Mouse (Mus musculus) CD4-positive, CD25-positive, alpha-beta regulatory T cell, adult 2 months (primary cell): ENCODE measurements around the gene Mta3.

ENCODE experiments used
- DNase-seq: peaks from one replicate; pipeline ENCODE4 v3.0.0-alpha.2; 2012; ENCODE audit warnings: low read depth, low spot score

Mta3 gene

GRCm38 (mm10) chr17:83706116-83706593 lies at the start of gene Mta3:
Mta3 (plus strand) TSS chr17:83706163.
- DNase-seq = peak; percentile 81

DNA sequence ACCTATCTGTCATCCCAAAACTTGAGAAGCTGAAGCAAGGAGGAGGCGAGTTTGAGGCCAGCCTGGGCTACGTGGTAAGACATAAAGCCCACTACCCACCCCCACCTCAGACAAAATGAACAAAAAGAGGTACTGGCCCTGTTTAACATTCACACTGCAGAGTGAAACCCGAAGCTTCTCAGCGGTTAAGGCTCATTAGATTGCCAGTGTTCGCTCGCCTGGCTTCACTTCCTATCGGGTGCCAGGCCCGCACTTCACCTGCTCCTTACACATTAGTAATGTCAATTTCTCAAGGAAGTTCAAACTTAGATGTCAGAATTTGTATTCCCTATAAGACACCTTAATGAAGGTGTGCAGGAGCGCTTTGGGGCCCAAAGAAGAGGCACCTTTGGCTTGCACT lies 48.6 kb upstream of the Mta3 start:
- no peak for DNase-seq

- DNase-seq = no peak
Measured at GRCm38 (mm10) chr17:83658943-83659342, 47.0 kb upstream of the Mta3 start.

DNA sequence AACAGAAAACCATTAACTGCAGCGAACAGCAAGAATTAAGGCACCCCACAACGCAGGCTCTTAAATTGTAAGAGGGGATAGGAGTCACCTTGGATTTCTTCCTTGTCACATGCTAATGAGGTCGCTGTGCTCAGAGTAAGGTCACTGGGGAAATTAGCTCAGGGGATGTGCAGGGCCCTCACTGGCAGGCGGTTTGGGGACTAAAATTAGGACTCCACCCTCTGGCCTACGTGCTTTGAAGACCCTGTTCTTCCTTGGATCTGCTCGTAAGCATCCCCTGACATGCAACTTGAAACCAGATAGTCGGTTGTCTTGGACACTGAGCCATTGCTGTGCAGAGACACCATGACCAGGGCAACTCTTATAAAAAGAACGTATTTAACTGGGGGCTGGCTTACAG lies 41.2 kb upstream of the Mta3 start:
- no peak for DNase-seq

- DNase-seq = peak; percentile 57
Measured at GRCm38 (mm10) chr17:83666597-83667287, 39.2 kb upstream of the Mta3 start.

DNA sequence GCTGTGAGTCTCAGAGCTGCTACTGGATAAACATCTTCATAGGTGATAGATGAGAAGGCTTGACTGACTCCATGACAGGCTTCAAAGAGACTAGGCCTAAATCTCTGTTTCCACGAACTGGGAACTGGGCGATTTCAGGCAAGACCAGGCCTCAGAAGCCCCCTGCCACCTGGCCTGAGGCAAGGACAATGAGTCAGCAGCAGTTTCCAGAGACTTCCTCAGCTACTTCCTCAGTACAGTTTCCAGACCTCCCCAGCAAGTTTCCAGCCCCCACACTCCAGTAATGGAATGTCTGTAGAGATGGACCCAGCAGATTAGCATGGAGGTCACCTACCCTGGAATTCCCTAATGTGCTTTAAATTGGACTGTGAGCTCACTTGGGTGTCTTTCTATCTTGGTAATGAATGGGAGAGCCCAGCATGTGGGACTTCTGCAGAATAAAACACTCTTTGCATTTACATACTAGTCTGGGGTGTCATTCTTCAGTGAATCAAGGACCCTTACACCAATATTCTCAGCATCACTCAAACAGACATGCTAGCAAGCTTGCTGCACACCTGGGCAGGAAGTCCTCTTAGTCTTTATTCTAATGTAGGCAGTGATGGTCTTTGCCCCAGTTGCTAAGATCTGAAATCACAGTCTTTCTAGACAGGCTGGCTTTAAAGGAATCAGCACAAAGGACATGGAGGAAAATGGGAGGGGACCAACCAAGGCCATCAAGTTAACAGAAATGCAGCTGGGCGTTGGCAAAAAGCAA lies 37.9 kb upstream of the Mta3 start:
- DNase-seq = no peak

GRCm38 (mm10) chr17:83672685-83673084 lies 33.3 kb upstream of the Mta3 start:
- no peak for DNase-seq

GRCm38 (mm10) chr17:83677370-83677769 lies 28.6 kb upstream of the Mta3 start:
- no peak for DNase-seq

DNA sequence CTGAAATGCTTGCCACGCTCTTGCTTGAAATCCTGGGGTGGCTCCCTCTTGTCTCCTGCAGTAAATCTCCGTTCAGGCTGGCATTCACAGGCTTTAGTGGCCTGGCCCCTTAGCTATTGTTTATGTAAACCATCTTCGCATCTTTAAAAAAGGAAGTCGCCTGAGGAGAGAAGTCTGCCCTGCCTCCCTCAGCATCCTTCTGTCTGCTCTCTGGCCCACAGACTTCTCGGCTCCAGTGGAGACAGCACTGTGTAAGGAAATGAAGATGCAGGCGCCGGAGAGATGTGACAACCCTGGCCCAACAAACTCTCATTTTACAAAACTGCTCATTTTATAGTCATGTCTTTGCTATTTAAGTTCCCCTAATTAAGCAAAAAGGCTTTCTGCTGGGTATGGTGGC lies 24.0 kb upstream of the Mta3 start:
- DNase-seq = no peak

- no peak for DNase-seq
Measured at GRCm38 (mm10) chr17:83684475-83684874, 21.5 kb upstream of the Mta3 start.

- DNase-seq = no peak
Measured at GRCm38 (mm10) chr17:83690418-83690817, 15.5 kb upstream of the Mta3 start.

GRCm38 (mm10) chr17:83691379-83691778 lies 14.6 kb upstream of the Mta3 start:
- no peak for DNase-seq

- DNase-seq = no peak
Measured at GRCm38 (mm10) chr17:83693941-83694340, 12.0 kb upstream of the Mta3 start.

DNA sequence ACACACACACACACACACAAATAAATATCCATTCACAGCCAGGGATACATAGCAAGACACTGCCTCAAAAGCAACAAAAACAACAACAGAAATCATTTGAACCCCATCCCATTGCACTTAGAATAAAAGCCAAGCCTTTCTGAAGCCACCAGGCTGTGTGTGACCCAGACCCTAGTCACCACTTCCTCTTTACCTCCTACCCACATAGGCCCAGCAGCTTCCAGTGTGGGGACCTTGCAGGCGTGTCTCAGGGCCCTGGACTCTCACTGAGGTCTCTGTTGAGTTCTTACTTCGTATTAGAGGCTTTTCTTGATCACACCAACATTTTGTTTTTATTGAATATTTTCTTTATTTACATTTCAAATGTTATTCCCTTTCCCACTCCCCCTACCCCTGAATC lies 10.2 kb upstream of the Mta3 start:
- peak; percentile 32 for DNase-seq

DNA sequence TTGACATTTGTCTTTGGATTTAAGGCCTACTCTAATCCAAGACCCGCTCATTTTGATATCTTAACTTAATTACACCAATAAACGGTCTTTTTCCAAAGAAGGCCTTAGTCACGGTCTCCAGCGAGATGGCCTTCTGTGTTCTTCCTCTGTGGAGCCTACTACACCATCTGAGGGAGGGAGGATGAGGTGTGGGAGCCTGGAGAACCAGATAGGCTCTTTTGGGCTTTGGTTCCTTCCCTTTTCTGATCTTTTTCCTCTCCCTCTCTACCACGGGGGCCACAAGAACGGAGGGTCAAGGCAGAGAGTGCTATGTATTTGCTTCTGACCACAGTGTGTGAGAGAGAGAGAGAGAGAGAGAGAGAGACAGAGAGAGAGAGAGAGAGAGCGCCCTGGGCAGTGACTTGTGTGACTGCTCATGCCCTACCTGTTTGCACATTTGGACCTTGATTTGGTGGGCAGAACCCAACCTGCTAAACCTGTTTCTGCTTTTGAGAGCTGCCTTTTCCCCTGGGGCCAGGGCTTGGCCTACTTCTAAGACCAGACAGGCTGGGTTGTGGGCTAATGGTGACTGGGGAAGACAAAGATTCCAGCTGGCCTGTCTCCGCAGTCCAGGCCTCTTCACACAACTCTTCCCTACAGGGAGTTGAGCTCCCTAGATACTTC lies 6.8 kb upstream of the Mta3 start:
- no peak for DNase-seq

- no peak for DNase-seq
Measured at GRCm38 (mm10) chr17:83700125-83700524, 5.8 kb upstream of the Mta3 start.

GRCm38 (mm10) chr17:83704469-83704868 lies 1.5 kb upstream of the Mta3 start:
- DNase-seq = no peak

DNA sequence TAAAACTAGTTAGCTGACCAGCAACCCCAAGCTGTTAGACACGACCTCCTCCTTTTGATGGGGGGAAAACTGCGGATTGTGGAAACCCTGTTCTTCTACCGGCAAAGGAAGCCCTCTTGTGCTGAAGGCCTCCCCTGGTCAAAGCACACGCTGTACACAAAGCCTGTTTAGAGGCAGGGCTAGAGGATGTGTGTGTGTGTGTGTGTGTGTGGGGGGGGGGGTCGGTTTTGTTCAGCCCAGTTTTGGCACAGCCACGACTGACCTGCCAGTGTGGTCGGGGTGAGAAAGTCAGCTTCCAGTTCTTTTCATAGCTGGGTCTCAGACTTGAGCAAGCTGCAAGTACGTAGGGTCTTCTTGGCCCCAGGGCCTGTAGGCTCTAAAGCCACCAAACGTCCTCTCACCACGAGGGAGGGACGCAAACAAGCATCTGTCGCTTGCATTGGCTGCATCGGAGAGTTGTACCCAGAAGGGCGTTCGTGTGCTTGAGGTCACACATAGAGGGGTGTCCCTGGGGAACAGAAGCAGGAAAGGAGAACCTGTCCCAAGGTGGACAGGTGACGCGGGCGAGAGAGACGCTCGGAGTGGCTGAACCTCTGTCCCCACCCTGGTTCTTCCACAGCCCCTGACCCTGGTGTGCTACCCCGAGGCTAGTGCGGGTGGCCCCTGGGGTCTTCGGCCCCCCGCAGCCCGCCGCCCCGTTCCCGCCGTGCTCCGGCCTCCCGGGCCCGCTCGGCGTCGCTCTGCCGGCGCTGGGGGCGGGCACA lies 429 bp upstream of the Mta3 start:
- DNase-seq = peak; percentile 68

DNA sequence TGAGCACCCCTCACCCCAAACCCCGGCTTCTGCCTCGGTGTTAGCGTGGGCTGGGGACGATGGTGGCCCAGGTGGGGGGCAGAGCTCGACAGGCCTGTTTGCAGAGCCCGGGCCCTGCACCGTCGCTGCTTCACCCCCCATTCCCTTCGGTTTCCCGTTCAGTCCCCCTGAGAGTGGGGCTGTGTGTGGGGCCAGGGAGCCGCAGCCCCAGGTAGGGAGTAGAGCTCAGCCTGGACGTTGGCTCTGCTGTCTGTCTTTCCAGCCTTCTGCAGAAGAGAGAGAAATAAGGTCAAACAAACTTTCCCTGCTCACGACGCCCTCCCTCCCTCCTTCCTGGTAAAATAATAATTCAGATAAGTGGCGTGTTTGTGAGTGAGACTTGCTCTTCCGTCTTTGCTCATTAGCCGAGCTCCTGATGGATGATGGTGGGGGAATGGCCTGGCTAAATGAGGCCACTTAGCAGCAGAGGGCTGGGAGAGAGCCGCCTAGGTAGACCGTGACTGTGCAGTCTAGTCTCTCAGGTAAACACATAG lies 697 bp downstream of the Mta3 start:
- peak; percentile 51 for DNase-seq

DNA sequence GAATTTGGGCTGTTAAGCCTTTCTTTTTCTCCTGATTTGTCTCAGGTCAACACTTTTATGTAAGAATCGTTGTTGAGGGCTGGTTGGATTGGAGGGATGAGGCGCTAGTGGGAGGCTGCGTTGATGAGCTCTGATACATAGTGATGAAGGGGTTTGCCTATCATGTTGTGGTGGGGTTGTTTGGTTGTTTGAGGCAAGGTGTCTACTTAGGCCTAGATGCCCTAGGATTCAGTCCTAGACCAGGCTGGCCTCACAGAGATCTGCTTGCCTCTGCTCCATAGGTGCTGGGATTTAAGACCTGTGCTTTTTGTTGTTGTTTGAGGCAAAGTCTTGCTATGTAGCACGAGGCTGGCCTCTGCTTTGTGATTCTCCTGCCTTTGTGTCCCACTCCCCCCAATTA lies 1.4 kb downstream of the Mta3 start:
- DNase-seq = peak; percentile 46

DNA sequence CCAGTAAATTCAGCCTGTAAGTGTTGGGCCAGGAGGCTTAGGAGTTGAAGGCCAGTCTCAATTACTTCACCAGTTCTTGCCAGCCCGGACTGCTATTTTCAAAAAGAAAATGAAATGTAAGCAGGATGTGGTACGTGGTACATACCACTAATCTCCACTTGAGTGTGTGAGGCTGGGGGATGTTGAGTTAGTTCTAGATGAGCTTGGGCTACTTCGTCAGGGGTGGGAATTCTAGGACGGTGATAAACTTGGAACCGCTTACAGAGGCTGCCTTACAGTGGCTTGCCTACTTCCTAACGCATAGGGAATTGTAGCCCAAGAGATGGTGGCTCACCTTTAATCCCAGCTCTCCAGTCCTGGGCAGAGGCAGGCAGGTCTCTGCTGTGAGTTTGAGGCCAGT lies 1.9 kb downstream of the Mta3 start:
- DNase-seq = peak; percentile 63

- DNase-seq = peak; percentile 48
Measured at GRCm38 (mm10) chr17:83708256-83708655, 2.3 kb downstream of the Mta3 start.
